Mouse (Mus musculus) embryonic facial prominence, embryonic 15.5 days (tissue): ENCODE data around the gene Tbrg4. TPM values are rescaled to one million over a fixed set of nuclear protein-coding genes. Genes with fewer than 3 reads are reported as not detected.

ENCODE experiments used
- ATAC-seq: fragments of 200-750 bp; cut with Nextera tagmentation; 2 replicates; pipeline ENCODE4 v1.8.0; 2017; ENCODE audit warnings: low read depth, moderate TSS enrichment; ENCODE audit not compliant: insufficient number of reproducible peaks, low FRiP score, low TSS enrichment
- H3K27ac ChIP-seq: fragments of 300-500 bp; sonication (generic); replicated peaks from 2 replicates; pipeline ENCODE4 v1.5.1; 2015; ENCODE audit warnings: mild to moderate bottlenecking, inconsistent platforms
- H3K27me3 ChIP-seq: fragments of 300-500 bp; sonication (generic); 2 replicates; pipeline ENCODE4 v1.6.1; 2015; ENCODE audit warnings: inconsistent platforms
- H3K36me3 ChIP-seq: fragments of 300-500 bp; sonication (generic); 2 replicates; pipeline ENCODE4 v1.6.1; 2015; ENCODE audit warnings: mild to moderate bottlenecking, inconsistent platforms
- H3K4me1 ChIP-seq: fragments of 300-500 bp; sonication (generic); 2 replicates; pipeline ENCODE4 v1.6.1; 2015; ENCODE audit warnings: inconsistent platforms
- H3K4me2 ChIP-seq: fragments of 300-500 bp; sonication (generic); replicated peaks from 2 replicates; pipeline ENCODE4 v1.6.1; 2015; ENCODE audit warnings: mild to moderate bottlenecking, inconsistent platforms
- H3K4me3 ChIP-seq: fragments of 300-500 bp; sonication (generic); replicated peaks from 2 replicates; pipeline ENCODE4 v1.5.1; 2015; ENCODE audit warnings: mild to moderate bottlenecking, inconsistent platforms
- H3K9ac ChIP-seq: fragments of 300-500 bp; sonication (generic); 2 replicates; pipeline ENCODE4 v1.6.1; 2015; ENCODE audit warnings: inconsistent platforms
- H3K9me3 ChIP-seq: fragments of 300-500 bp; sonication (generic); replicated peaks from 2 replicates; pipeline ENCODE4 v1.6.1; 2016; ENCODE audit warnings: inconsistent platforms
- WGBS: fragments of 180-500 bp; shearing (Covaris S2); methylation state at CpG from one replicate; pipeline ENCODE4 v1.1.7; 2015; 5-methylcytosine and 5-hydroxymethylcytosine counted together
- polyA plus RNA-seq: library from polyadenylated mRNA; unstranded; fragments of >200 nt; fragmentation: Nextera tagmentation; extraction: Ambion mirVana; gene quantifications from 2 replicates; pipeline ENCODE4 v1.2.1, GENCODE M21; 2015

The Tbrg4 gene
- polyA plus RNA-seq, 1 experiment from 2014 or later = 40.4 TPM

DNA sequence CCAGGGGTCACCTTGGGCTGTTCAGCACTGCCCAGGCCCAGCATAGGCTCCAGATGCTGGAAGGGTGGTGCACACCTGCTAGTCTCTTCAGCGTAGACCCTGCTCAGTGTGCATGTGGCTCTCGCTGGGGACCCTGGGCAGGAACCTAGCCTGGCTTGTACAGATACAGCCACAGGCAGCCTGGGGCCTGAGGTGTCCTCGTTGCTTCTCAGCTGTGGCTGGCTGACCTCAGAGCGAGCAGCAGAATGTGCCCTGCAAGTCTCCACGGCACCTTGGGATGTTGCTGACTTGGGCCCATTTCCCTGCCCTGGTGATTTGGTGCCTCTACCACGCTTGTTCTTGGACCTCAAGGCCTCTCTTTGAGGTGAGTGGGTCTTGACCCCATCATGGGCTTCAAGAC is 26.0 kb downstream of the Tbrg4 start:
- no peak overlapping the region for H3K4me3 ChIP-seq
- no peaks in the 10 kb centered on the region for H3K9me3 ChIP-seq
- no peak overlapping the region for H3K4me2 ChIP-seq
- peaks cover 12% of the 10 kb centered on the region for H3K27me3 ChIP-seq
- peaks cover 35% of the 10 kb centered on the region for H3K36me3 ChIP-seq
- peaks cover 33% of the 10 kb centered on the region for H3K4me1 ChIP-seq
- WGBS = 81% methylated on average over 6 of the region's 6 CpGs
- no peak for ATAC-seq
- no peak overlapping the region for H3K9ac ChIP-seq
- no peak overlapping the region for H3K27ac ChIP-seq

DNA sequence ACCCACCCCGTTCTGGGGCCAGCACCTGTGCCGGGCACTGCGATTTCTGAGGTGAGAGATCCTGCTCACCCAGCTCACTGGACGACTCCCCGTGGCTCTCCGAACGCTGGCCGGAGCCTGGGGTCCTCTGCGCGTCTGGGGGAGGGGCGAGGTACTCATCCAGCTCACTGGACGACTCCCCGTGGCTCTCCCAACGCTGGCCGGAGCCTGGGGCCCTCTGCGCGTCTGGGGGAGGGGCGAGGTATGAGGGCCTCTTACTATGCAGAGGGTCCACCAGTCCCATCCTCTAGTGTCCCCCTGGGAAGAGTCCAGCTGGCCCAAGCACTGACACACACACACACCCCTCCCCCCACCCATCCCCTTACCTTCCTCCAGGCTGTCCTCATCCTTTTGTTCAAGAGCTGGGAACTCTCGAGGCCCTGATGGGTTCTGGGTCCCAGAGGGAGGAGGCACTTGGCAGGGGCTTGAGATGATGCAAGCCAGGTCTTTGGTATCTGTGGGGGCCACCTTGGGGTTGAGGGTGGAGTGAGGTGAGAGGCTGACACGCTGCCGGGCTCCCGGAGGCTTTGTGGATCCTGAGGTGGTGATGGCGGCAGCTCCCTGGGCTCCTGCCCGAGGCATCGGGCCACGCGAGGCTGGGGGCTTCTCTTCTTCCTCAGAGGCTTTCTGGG is 26.7 kb downstream of the Tbrg4 start:
- H3K4me3 ChIP-seq = no peak overlapping the region
- no peaks in the 10 kb centered on the region for H3K9me3 ChIP-seq
- no peak overlapping the region for H3K9ac ChIP-seq
- ATAC-seq = no peak
- H3K36me3 ChIP-seq = peaks cover 42% of the 10 kb centered on the region
- H3K4me1 ChIP-seq = peaks cover 27% of the 10 kb centered on the region
- H3K27ac ChIP-seq = no peak overlapping the region
- 26% methylated on average over 27 of the region's 27 CpGs for WGBS
- H3K4me2 ChIP-seq = no peak overlapping the region
- 0 out of 2 replicates have a peak, but pooled peaks cover 5% of the 10 kb centered on the region for H3K27me3 ChIP-seq

DNA sequence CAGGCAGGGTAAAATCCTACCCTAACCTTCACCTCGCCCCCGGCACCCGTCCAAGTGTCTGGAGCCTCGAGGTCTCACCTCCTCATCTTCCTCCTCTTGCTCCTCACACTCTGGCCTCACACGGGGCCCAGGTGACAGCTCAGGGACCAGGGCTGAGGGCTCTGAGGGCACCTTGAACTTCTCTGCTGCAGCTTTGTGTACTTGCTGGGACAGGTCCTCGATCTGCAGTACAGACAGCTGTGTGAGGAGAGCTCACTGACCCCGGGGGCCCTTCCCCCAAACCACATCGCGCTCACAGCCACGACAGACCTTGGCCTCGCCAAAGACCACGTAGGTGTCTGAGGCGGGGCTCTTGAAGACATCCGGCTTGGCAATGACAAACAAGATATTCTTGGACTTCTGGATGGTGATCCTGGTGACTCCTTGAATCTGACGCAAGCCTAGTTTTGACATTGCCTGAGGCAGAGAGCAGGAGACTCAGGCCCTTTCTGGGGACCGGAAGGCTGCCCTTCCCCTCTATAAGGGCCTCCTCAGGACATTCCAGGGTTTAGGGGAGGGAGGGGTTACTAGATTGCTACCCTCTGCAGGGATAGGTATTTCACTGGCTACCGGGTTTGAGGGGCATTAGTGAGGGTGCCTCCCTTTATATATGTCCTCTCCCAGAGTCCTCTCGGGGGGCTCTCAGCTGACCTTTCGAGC is 27.5 kb downstream of the Tbrg4 start:
- Histone ChIP-seq H3K36me3 (peaks cover 50% of the 10 kb centered on the region), H3K4me1 (peaks cover 24% of the 10 kb centered on the region), H3K27me3 (no peaks in the 10 kb centered on the region), H3K27ac (no peak overlapping the region), H3K4me3 (no peak overlapping the region), H3K4me2 (no peak overlapping the region), H3K9ac (no peak overlapping the region), H3K9me3 (no peaks in the 10 kb centered on the region)
- 54% methylated on average over 19 of the region's 19 CpGs for WGBS
- no peak for ATAC-seq

DNA sequence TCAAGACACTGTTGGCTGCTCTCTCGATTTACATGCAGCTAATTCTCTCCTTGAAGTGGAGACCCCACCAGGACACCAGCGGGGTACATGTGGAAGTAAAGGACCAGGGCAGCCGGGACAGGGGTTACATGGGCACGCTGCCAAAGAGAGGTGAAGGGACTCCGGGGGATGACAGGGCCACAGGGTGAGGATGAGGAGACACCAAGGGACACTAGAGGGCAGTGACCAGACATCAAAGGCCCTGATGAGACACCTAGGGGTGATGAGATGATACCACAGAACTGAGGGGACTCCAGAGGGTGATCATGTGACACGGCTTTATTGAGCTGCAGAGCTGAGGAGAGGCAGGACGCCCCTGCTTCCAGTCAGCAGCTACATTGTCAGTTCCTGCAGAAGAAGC is 28.3 kb downstream of the Tbrg4 start:
- H3K4me3 ChIP-seq = no peak overlapping the region
- ATAC-seq = no peak
- no peak overlapping the region for H3K9ac ChIP-seq
- H3K27me3 ChIP-seq = no peaks in the 10 kb centered on the region
- no peak overlapping the region for H3K4me2 ChIP-seq
- H3K36me3 ChIP-seq = peaks cover 58% of the 10 kb centered on the region
- H3K9me3 ChIP-seq = no peaks in the 10 kb centered on the region
- peaks cover 22% of the 10 kb centered on the region for H3K4me1 ChIP-seq
- 76% methylated on average over 7 of the region's 7 CpGs for WGBS
- H3K27ac ChIP-seq = no peak overlapping the region

DNA sequence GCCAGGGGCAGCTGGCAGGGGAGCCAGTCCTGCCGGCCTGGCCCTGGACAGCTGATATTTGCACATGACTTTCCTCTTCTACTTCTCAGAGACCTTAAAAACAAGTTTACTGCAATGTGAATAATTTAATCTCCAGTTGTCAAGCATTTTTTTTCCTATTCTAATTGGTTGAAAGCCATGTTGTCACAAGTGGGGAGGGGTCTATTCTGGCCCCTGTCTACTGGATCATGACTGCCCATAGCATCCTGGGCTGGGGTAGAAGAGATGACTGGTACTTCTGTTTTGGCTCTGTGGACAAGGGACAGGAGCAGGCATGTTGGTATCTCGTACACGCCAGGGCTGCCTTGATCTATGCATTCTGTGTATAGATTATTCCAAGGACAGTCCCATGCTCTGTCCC is 29.3 kb downstream of the Tbrg4 start:
- H3K4me2 ChIP-seq = no peak overlapping the region
- 69% methylated on average over 3 of the region's 3 CpGs for WGBS
- H3K9me3 ChIP-seq = no peaks in the 10 kb centered on the region
- no peak overlapping the region for H3K27ac ChIP-seq
- H3K4me1 ChIP-seq = peaks cover 22% of the 10 kb centered on the region
- no peak overlapping the region for H3K4me3 ChIP-seq
- H3K27me3 ChIP-seq = no peaks in the 10 kb centered on the region
- H3K36me3 ChIP-seq = peaks cover 67% of the 10 kb centered on the region
- no peak overlapping the region for H3K9ac ChIP-seq
- ATAC-seq = no peak

DNA sequence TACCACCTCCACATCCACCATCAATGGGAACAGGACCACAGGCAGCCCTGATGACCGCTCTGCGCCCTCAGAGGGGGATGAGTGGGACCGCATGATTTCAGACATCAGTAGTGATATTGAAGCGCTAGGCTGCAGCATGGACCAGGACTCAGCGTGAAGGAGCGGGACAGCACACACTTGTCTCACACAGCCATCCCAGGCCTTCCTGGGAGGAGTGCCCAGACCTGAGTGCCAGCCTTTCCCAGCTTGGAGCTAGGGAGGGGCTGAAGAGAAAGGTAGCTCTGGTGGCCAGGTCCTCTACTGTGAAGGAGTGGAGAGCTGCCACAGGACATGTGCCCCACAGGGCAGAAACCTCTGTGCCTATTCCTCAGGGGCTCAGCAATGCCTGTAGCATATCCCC is 29.7 kb downstream of the Tbrg4 start:
- WGBS = 97% methylated on average over 6 of the region's 6 CpGs
- peaks cover 71% of the 10 kb centered on the region for H3K36me3 ChIP-seq

DNA sequence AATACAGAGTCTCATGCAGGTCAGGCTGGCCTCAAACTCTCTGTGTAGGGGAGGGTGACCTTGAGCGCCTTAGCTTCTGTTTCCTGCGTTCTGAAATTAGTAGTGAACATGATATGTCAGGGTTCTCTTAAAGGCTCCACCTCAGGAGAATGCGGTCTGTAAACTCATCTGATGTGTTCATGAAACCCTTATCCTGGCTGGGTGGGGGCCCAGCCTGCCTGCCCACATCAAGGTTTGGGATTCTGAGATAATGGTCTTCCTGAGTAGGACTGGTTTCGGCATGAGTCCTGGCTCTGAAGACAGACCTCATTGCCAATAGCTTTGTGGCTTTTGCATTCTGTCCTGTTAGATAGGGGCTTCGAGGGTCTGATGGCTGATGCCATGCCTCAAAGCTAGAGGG is 30.5 kb downstream of the Tbrg4 start:
- no peaks in the 10 kb centered on the region for H3K27me3 ChIP-seq
- 80% methylated on average over 5 of the region's 5 CpGs for WGBS
- no peak overlapping the region for H3K9ac ChIP-seq
- H3K4me2 ChIP-seq = no peak overlapping the region
- no peak for ATAC-seq
- no peaks in the 10 kb centered on the region for H3K9me3 ChIP-seq
- peaks cover 80% of the 10 kb centered on the region for H3K36me3 ChIP-seq
- H3K4me1 ChIP-seq = peaks cover 22% of the 10 kb centered on the region
- H3K27ac ChIP-seq = no peak overlapping the region
- H3K4me3 ChIP-seq = no peak overlapping the region

More for the DNA sequence above, 29.7 kb downstream of the Tbrg4 start:
- no peak overlapping the region for H3K27ac ChIP-seq
- H3K9ac ChIP-seq = no peak overlapping the region
- ATAC-seq = no peak
- peaks cover 22% of the 10 kb centered on the region for H3K4me1 ChIP-seq
- H3K27me3 ChIP-seq = no peaks in the 10 kb centered on the region
- no peaks in the 10 kb centered on the region for H3K9me3 ChIP-seq
- H3K4me2 ChIP-seq = no peak overlapping the region
- no peak overlapping the region for H3K4me3 ChIP-seq

DNA sequence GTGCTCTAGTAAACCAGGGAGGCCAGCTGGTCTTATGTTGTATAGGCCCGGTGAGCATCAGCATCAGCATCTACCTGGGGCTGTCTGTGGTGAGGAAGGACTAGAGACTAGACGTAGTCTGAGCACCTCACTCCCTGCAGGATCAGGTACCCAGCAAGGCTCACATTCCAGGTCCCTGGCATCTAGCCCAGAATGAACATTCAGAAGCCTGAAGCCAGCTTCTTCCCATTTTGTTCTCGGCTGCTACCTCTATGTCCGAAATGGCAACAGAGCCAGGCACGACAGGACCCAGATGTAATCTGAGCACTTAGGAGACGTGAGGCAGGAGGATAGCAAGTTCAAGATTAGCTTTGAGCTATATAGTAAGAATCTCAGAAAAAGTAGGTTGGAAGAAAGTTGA is 31.0 kb downstream of the Tbrg4 start:
- Histone ChIP-seq H3K27ac (no peak overlapping the region), H3K4me1 (peaks cover 22% of the 10 kb centered on the region), H3K27me3 (no peaks in the 10 kb centered on the region), H3K4me2 (no peak overlapping the region), H3K9me3 (no peaks in the 10 kb centered on the region), H3K36me3 (peaks cover 85% of the 10 kb centered on the region), H3K9ac (no peak overlapping the region), H3K4me3 (no peak overlapping the region)
- WGBS = 61% methylated on average over 6 of the region's 6 CpGs
- no peak for ATAC-seq

DNA sequence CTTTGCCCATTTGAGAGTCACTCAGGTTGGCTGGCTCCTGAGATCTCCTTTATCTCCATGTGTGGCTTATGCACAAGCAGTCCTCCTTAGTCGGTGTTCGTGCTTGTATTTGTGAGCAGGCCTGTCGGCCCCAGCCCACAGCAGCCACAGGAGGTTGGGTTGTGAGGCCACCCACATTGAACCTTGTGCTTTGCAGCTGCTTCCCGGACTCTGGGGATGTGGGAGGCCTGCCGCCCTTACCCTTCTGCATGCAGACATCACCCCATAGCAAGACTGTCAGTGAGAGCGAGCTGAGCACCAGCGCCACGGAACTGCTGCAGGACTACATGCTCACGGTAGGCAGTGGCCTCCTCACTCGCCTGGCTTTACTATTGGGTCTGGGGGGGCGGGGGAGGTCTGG is 32.5 kb downstream of the Tbrg4 start:
- no peaks in the 10 kb centered on the region for H3K9me3 ChIP-seq
- no peak overlapping the region for H3K9ac ChIP-seq
- peaks cover 93% of the 10 kb centered on the region for H3K36me3 ChIP-seq
- H3K4me3 ChIP-seq = no peak overlapping the region
- H3K4me1 ChIP-seq = peaks cover 11% of the 10 kb centered on the region
- no peak for ATAC-seq
- no peak overlapping the region for H3K27ac ChIP-seq
- no peak overlapping the region for H3K4me2 ChIP-seq
- H3K27me3 ChIP-seq = no peaks in the 10 kb centered on the region
- WGBS = 70% methylated on average over 11 of the region's 11 CpGs

DNA sequence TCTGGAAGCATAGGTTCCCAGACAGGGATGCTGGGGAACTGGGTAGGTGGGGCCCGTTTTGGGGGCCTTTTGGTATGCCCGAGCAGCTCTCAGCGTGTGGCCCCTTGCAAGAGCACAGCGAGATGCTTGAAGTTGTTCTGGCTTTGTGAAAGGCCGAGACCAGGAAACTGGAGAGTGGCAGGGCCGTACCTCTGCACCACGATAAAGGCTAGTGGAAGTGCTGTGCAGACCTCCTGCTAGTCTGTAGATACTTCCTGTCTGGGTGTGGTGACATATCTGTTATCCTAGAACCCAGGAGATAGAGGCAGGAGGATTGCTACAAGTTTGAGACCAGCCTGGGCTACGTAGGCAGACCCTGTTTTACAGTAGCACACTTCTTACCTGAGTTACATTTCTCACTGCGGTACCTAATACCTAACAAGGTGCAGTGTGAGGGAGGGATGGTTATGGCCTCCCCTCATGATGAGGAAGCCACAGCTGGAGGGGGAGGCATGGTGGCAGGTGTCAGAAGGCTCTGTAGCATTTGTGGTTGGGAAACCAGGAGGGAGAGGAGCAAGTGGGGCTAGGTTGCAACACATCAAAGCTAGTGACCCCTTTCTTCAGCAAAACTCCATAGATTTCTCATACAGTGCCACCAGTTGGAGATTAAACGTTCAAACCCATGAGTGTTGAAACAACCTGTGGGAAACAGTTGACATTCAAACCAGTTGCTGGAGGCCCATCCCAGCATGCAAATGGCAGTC is 34.8 kb downstream of the Tbrg4 start:
- Histone ChIP-seq H3K9me3 (no peaks in the 10 kb centered on the region), H3K9ac (no peak overlapping the region), H3K4me2 (no peak overlapping the region), H3K27me3 (no peaks in the 10 kb centered on the region), H3K27ac (no peak overlapping the region), H3K4me1 (peaks cover 6% of the 10 kb centered on the region; the same call in 1 of the 2 replicates), H3K36me3 (peaks cover 74% of the 10 kb centered on the region), H3K4me3 (no peak overlapping the region)
- WGBS = 89% methylated on average over 10 of the region's 10 CpGs
- ATAC-seq = no peak

DNA sequence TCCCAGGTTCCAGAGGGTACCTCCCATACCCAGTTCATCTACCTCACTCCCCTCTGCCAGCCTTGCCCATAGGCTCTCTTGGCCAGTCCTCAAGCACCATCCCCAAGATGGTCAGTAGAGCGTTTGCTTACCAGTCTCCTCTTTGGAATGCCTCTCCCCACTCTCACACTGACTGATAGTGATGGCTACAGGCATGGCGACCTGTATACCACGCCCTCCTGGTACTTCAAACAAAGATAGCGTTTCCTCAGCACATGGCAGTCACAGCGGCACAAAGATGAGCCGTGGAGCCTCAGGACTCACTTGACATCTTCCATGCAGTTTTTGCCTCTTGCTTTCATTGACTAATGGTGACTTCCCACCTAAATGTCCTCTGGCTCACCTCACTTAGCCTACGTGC is 36.0 kb downstream of the Tbrg4 start:
- Histone ChIP-seq H3K9me3 (no peaks in the 10 kb centered on the region), H3K27me3 (no peaks in the 10 kb centered on the region), H3K4me1 (peaks cover 6% of the 10 kb centered on the region; the same call in 1 of the 2 replicates), H3K4me2 (no peak overlapping the region), H3K36me3 (peaks cover 74% of the 10 kb centered on the region), H3K4me3 (no peak overlapping the region), H3K9ac (no peak overlapping the region), H3K27ac (no peak overlapping the region)
- no peak for ATAC-seq
- 90% methylated on average over 7 of the region's 7 CpGs for WGBS
